Comparison of ENCODE assay signal across 26 mouse cellular contexts in the genomic region with DNA sequence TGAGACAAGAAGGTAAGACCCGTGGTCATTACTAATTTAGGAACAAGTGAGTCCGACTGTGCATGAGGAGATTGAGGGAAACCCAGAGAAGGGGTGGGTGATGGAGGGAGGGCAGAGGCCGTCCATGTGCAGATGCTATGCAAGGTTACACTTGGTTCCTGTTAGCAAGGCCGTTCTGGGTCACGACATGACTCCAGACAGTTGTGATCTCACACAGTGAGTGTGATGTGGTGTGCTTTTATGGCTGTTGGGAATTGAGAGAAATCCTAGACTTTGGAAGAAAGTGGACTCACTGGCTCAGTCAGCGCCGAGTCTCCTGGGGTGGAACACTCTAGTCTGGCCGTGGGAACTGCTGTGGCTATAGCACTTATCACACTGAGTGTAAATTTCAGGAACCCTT. TPM values are rescaled to one million over a fixed set of nuclear protein-coding genes. Genes with fewer than 3 reads are reported as not detected.
DNase-seq lines count a peak whose midpoint lies in the region; ATAC-seq lines count a peak whose summit lies in the region.
"Had no signal": no experiment of that assay in that cellular context is flagged by ENCODE, and none has a peak within 500 bp of the region (broad histone marks: within the 10 kb centered on the region; RNA-seq: fewer than 3 reads in every experiment).

No protein-coding gene starts in this region.

- H3K36me3 ChIP-seq in heart, embryonic 13.5 days = no peaks in the 10 kb centered on the region
- H3K36me3 ChIP-seq in neural tube, embryonic 15.5 days = no peaks in the 10 kb centered on the region
- no peaks in the 10 kb centered on the region for H3K36me3 ChIP-seq in embryonic facial prominence, embryonic 13.5 days
- H3K36me3 ChIP-seq: hindbrain, embryonic 12.5 days; limb, embryonic 10.5 days; liver, embryonic 15.5 days; midbrain, embryonic 15.5 days had no signal

- no peaks in the 10 kb centered on the region for H3K27me3 ChIP-seq in heart, embryonic 13.5 days (replicated peaks)
- no peaks in the 10 kb centered on the region for H3K27me3 ChIP-seq in neural tube, embryonic 15.5 days (replicated peaks)
- no peaks in the 10 kb centered on the region for H3K27me3 ChIP-seq in embryonic facial prominence, embryonic 13.5 days
- H3K27me3 ChIP-seq: hindbrain, embryonic 12.5 days; liver, embryonic 15.5 days; midbrain, embryonic 15.5 days had no signal

- no peak overlapping the region for H3K4me2 ChIP-seq in heart, embryonic 13.5 days
- no peak overlapping the region for H3K4me2 ChIP-seq in neural tube, embryonic 15.5 days
- H3K4me2 ChIP-seq in embryonic facial prominence, embryonic 13.5 days = no peak overlapping the region
- H3K4me2 ChIP-seq: heart, embryonic 11.5 days; hindbrain, embryonic 12.5 days; liver, embryonic 15.5 days; midbrain, embryonic 15.5 days had no signal

- H3K27ac ChIP-seq in heart, embryonic 13.5 days (replicated peaks) = no peak overlapping the region
- no peak overlapping the region for H3K27ac ChIP-seq in neural tube, embryonic 15.5 days (replicated peaks)
- no peak overlapping the region for H3K27ac ChIP-seq in embryonic facial prominence, embryonic 13.5 days
- H3K27ac ChIP-seq: hindbrain, embryonic 12.5 days; layer of hippocampus, adult 2 months; limb, embryonic 10.5 days; liver, embryonic 15.5 days; midbrain, embryonic 15.5 days; stomach, postnatal 0 days had no signal

- WGBS in heart, embryonic 13.5 days = 53% methylated on average over 8 of the region's 8 CpGs
- WGBS in neural tube, embryonic 15.5 days = 70% methylated on average over 8 of the region's 8 CpGs
- WGBS in embryonic facial prominence, embryonic 13.5 days = 42% methylated on average over 8 of the region's 8 CpGs

- ATAC-seq in heart, embryonic 13.5 days (ENCODE audit: extremely low read depth, insufficient number of reproducible peaks, low FRiP score, low TSS enrichment) = no peak
- no peak for ATAC-seq in neural tube, embryonic 15.5 days (ENCODE audit: low FRiP score)
- ATAC-seq in embryonic facial prominence, embryonic 13.5 days (ENCODE audit: insufficient number of reproducible peaks, insufficient read depth, low FRiP score, low TSS enrichment, low read depth) = no peak
- ATAC-seq: CD4-positive, CD25-positive, alpha-beta regulatory T cell, adult 4 months; midbrain, embryonic 15.5 days had no signal

- DNase-seq in heart, postnatal 25 days (ENCODE audit: low spot score) = no peak
- DNase-seq in neural tube, embryonic 10.5 days (ENCODE audit: extremely low spot score, low spot score) = peak; percentile 35
- DNase-seq in right cerebral cortex, postnatal 4 days = no peak
- no peak for DNase-seq in frontal cortex, postnatal 10 days (ENCODE audit: low spot score in 2 of 2)
- DNase-seq: cerebellum, adult 11-12 months; cerebellum, postnatal 10 days; gastrocnemius, postnatal 10 days; heart, adult 11 months; kidney, adult 2 months; kidney, postnatal 14 days; liver; lung, postnatal 10 days; thymus, adult 2 months; thymus, postnatal 4 days had no signal

- H3K9ac ChIP-seq in heart, embryonic 13.5 days = 0 out of 2 replicates have a peak overlapping the region, but pooled peaks have one; percentile 24
- no peak overlapping the region for H3K9ac ChIP-seq in neural tube, embryonic 15.5 days (replicated peaks)
- H3K9ac ChIP-seq in embryonic facial prominence, embryonic 13.5 days = 0 out of 2 replicates have a peak overlapping the region, but pooled peaks have one; percentile 1
- H3K9ac ChIP-seq: hindbrain, embryonic 12.5 days; liver, embryonic 15.5 days; midbrain, embryonic 15.5 days had no signal

- no peaks in the 10 kb centered on the region for H3K9me3 ChIP-seq in heart, embryonic 13.5 days
- H3K9me3 ChIP-seq in neural tube, embryonic 15.5 days (replicated peaks) = no peaks in the 10 kb centered on the region
- H3K9me3 ChIP-seq in embryonic facial prominence, embryonic 13.5 days = no peaks in the 10 kb centered on the region
- H3K9me3 ChIP-seq: hindbrain, embryonic 12.5 days; limb, embryonic 10.5 days; liver, embryonic 15.5 days; midbrain, embryonic 15.5 days had no signal

- intact Hi-C loops in heart, postnatal 25 days (cut with DNase I) = no loop called here

- peaks cover 62% of the 10 kb centered on the region for H3K4me1 ChIP-seq in heart, embryonic 13.5 days
- peaks cover 34% of the 10 kb centered on the region for H3K4me1 ChIP-seq in neural tube, embryonic 15.5 days
- H3K4me1 ChIP-seq in embryonic facial prominence, embryonic 13.5 days = peaks cover 38% of the 10 kb centered on the region

- H3K4me3 ChIP-seq in heart, embryonic 13.5 days = no peak overlapping the region
- no peak overlapping the region for H3K4me3 ChIP-seq in neural tube, embryonic 15.5 days (replicated peaks)
- no peak overlapping the region for H3K4me3 ChIP-seq in embryonic facial prominence, embryonic 13.5 days
- H3K4me3 ChIP-seq: hindbrain, embryonic 12.5 days; layer of hippocampus, adult 2 months; limb, embryonic 10.5 days; liver, embryonic 15.5 days; midbrain, embryonic 15.5 days had no signal

RNA-seq across cellular contexts. Expression of gene Gm20503, which starts 3.2 kb away (rescaled TPM):
- polyA plus RNA-seq in heart, embryonic 13.5 days (2015; fragmentation: Nextera tagmentation; extraction: Ambion mirVana) = 11.0 and 11.6 TPM in 2 replicates
- total RNA-seq in heart, postnatal 25 days (2021) = 1 to 10 TPM; 4.8 to 7.4 TPM
- 7.0 and 8.2 TPM in 2 replicates for polyA plus RNA-seq in neural tube, embryonic 15.5 days (2015; fragmentation: Nextera tagmentation; extraction: Ambion mirVana)
- polyA plus RNA-seq in embryonic facial prominence, embryonic 13.5 days (2015; fragmentation: Nextera tagmentation; extraction: Ambion mirVana) = 18.1 and 20.0 TPM in 2 replicates
- total RNA-seq: ES-E14 had no signal
- polyA plus RNA-seq: CD4-positive, CD25-positive, alpha-beta regulatory T cell, adult 4 months; kidney, adult 2 months; thymus, adult 2 months had no signal

RNA-seq across cellular contexts. Expression of gene Dnajc25, which starts 11.3 kb away (rescaled TPM):
- 9.0 and 10.6 TPM in 2 replicates for polyA plus RNA-seq in heart, embryonic 13.5 days (2015; fragmentation: Nextera tagmentation; extraction: Ambion mirVana)
- 10 to 100 TPM; 17.6 to 18.2 TPM for total RNA-seq in heart, postnatal 25 days (2021)
- 8.2 and 9.4 TPM in 2 replicates for polyA plus RNA-seq in neural tube, embryonic 15.5 days (2015; fragmentation: Nextera tagmentation; extraction: Ambion mirVana)
- polyA plus RNA-seq in embryonic facial prominence, embryonic 13.5 days (2015; fragmentation: Nextera tagmentation; extraction: Ambion mirVana) = 9.7 and 15.1 TPM in 2 replicates

RNA-seq across cellular contexts. Expression of gene Ptgr1, which starts 19.3 kb away (rescaled TPM):
- 8.5 and 10.7 TPM in 2 replicates for polyA plus RNA-seq in heart, embryonic 13.5 days (2015; fragmentation: Nextera tagmentation; extraction: Ambion mirVana)
- 1 to 10 TPM; 4.2 to 4.7 TPM for total RNA-seq in heart, postnatal 25 days (2021)
- polyA plus RNA-seq in neural tube, embryonic 15.5 days (2015; fragmentation: Nextera tagmentation; extraction: Ambion mirVana) = 4.3 and 14.8 TPM in 2 replicates
- 21.0 and 24.8 TPM in 2 replicates for polyA plus RNA-seq in embryonic facial prominence, embryonic 13.5 days (2015; fragmentation: Nextera tagmentation; extraction: Ambion mirVana)

RNA-seq across cellular contexts. Expression of gene Gng10, which starts 28.7 kb away (rescaled TPM):
- 46.6 and 47.8 TPM in 2 replicates for polyA plus RNA-seq in heart, embryonic 13.5 days (2015; fragmentation: Nextera tagmentation; extraction: Ambion mirVana)
- 10 to 100 TPM; 15.8 to 18.7 TPM for total RNA-seq in heart, postnatal 25 days (2021)
- 180 and 198 TPM in 2 replicates for polyA plus RNA-seq in neural tube, embryonic 15.5 days (2015; fragmentation: Nextera tagmentation; extraction: Ambion mirVana)
- polyA plus RNA-seq in embryonic facial prominence, embryonic 13.5 days (2015; fragmentation: Nextera tagmentation; extraction: Ambion mirVana) = 181 and 197 TPM in 2 replicates
